Mouse (Mus musculus) midbrain, embryonic 12.5 days (tissue): ENCODE results near the gene Samd4. TPM values are rescaled to one million over a fixed set of nuclear protein-coding genes. Genes with fewer than 3 reads are reported as not detected.

Experiments used
- ATAC-seq: fragments of 200-750 bp; cut with Nextera tagmentation; 2 replicates; pipeline ENCODE4 v1.8.0; 2017; ENCODE audit warnings: low read depth, moderate TSS enrichment, moderate library complexity; ENCODE audit not compliant: low FRiP score
- H3K27ac ChIP-seq: fragments of 300-500 bp; sonication (generic); replicated peaks from 2 replicates; pipeline ENCODE4 v1.5.1; 2016; ENCODE audit warnings: mild to moderate bottlenecking
- H3K27me3 ChIP-seq: fragments of 300-500 bp; sonication (generic); 2 replicates; pipeline ENCODE4 v1.6.1; 2016; ENCODE audit warnings: mild to moderate bottlenecking
- H3K36me3 ChIP-seq: fragments of 300-500 bp; sonication (generic); 2 replicates; pipeline ENCODE4 v1.6.1; 2016
- H3K4me1 ChIP-seq: fragments of 300-500 bp; sonication (generic); 2 replicates; pipeline ENCODE4 v1.6.1; 2016
- H3K4me2 ChIP-seq: fragments of 300-500 bp; sonication (generic); replicated peaks from 2 replicates; pipeline ENCODE4 v1.6.1; 2016; ENCODE audit warnings: mild to moderate bottlenecking, moderate library complexity
- H3K4me3 ChIP-seq: fragments of 300-500 bp; sonication (generic); 2 replicates; pipeline ENCODE4 v1.5.1; 2016; ENCODE audit warnings: mild to moderate bottlenecking
- H3K9ac ChIP-seq: fragments of 300-500 bp; sonication (generic); replicated peaks from 2 replicates; pipeline ENCODE4 v1.6.1; 2016; ENCODE audit warnings: mild to moderate bottlenecking, moderate library complexity
- H3K9me3 ChIP-seq: fragments of 300-500 bp; sonication (generic); 2 replicates; pipeline ENCODE4 v1.6.1; 2016; ENCODE audit warnings: mild to moderate bottlenecking
- WGBS: fragments of 180-500 bp; shearing (Covaris S2); methylation state at CpG from one replicate; pipeline ENCODE4 v1.1.7; 2016; 5-methylcytosine and 5-hydroxymethylcytosine counted together
- microRNA-seq: library from miRNA; unstranded; fragments of <30 nt; microRNA quantifications from one replicate; pipeline ENCODE4, GENCODE M21; 2017
- polyA plus RNA-seq: library from polyadenylated mRNA; unstranded; fragments of >200 nt; fragmentation: Nextera tagmentation; extraction: Ambion mirVana; gene quantifications from 2 replicates; pipeline ENCODE4 v1.2.1, GENCODE M21; 2016

The Samd4 gene
- polyA plus RNA-seq, 1 experiment from 2014 or later: 7.3 TPM

GRCm38 (mm10) chr14:47154303-47154702 is 271.6 kb downstream of the Samd4 start:
- Histone ChIP-seq H3K9ac (no peak overlapping the region), H3K27ac (no peak overlapping the region), H3K36me3 (no peaks in the 10 kb centered on the region), H3K9me3 (no peaks in the 10 kb centered on the region), H3K4me1 (no peaks in the 10 kb centered on the region), H3K27me3 (no peaks in the 10 kb centered on the region), H3K4me2 (no peak overlapping the region), H3K4me3 (no peak overlapping the region)
- ATAC-seq: no peak
- WGBS: 94% methylated on average over 3 of the region's 3 CpGs

Small RNA genes lying within 50 kb of the gene (microRNA-seq; reads per million reads assigned to microRNA genes)
- 3.9 reads per million, percentile 15 among the genes with 10 or more reads in this experiment for gene Mir378c

Other genes starting within 250 kb of the Samd4 start
- gene Cdkn3, start 122.3 kb upstream of the Samd4 start, polyA plus RNA-seq: 34.5 and 40.4 TPM in 2 replicates
- gene Cnih1, start 94.4 kb upstream of the Samd4 start, polyA plus RNA-seq: 178 TPM in 2 replicates
- gene Gmfb, start 60.6 kb upstream of the Samd4 start, polyA plus RNA-seq: 105 and 109 TPM in 2 replicates
- gene Cgrrf1, start 50.7 kb upstream of the Samd4 start, polyA plus RNA-seq: 27.4 and 30.6 TPM in 2 replicates